Mouse (Mus musculus) left cerebral cortex, postnatal 14 days (tissue): ENCODE results near the gene Olfr1410. TPM values are rescaled to one million over a fixed set of nuclear protein-coding genes. Genes with fewer than 3 reads are reported as not detected.

Source experiments
- total RNA-seq, 2 experiments: library from RNA; stranded (reverse); gene quantifications; 2 replicates each; pipeline ENCODE4 v1.2.3; 2021

The Olfr1410 gene
- total RNA-seq, 2 experiments from 2014 or later, result not detected

Other genes starting within 250 kb of the Olfr1410 start
- gene Ndufa10, start 131.9 kb upstream of the Olfr1410 start, total RNA-seq, result 100 to 1,000 TPM; 220 to 227 TPM
- not detected for gene Olfr1416, start 120.7 kb upstream of the Olfr1410 start, total RNA-seq
- not detected for gene Olfr1415, start 109.7 kb upstream of the Olfr1410 start, total RNA-seq
- not detected for gene Olfr1414, start 87.1 kb upstream of the Olfr1410 start, total RNA-seq
- gene Olfr1413, start 34.5 kb upstream of the Olfr1410 start, total RNA-seq, result not detected
- gene Olfr1412, start 20.0 kb upstream of the Olfr1410 start, total RNA-seq, result not detected
- not detected for gene Olfr1411, start 11.4 kb upstream of the Olfr1410 start, total RNA-seq
- gene Olfr12, start 12.0 kb downstream of the Olfr1410 start, total RNA-seq, result not detected
- 100 to 1,000 TPM; 235 to 242 TPM for gene Cops9, start 36.2 kb downstream of the Olfr1410 start, total RNA-seq
- not detected for gene Otos, start 43.1 kb downstream of the Olfr1410 start, total RNA-seq
- 10 to 100 TPM; 73.9 to 88.5 TPM for gene Gpc1, start 225.9 kb downstream of the Olfr1410 start, total RNA-seq